Mouse (Mus musculus) large intestine, adult 2 months (tissue): ENCODE data around the gene Gosr2. TPM values are rescaled to one million over a fixed set of nuclear protein-coding genes. Genes with fewer than 3 reads are reported as not detected.

Experiments used
- DNase-seq: peaks from one replicate; pipeline ENCODE4 v3.0.0-alpha.2; 2012; ENCODE audit warnings: low read depth, low spot score
- WGBS: fragments of 180-500 bp; shearing (Covaris S2); methylation state at CpG from one replicate; pipeline ENCODE4 v1.1.7; 2018; 5-methylcytosine and 5-hydroxymethylcytosine counted together
- polyA plus RNA-seq: library from polyadenylated mRNA; depleted of rRNA; stranded (reverse); fragments of >200 nt; gene quantifications from 2 replicates; pipeline ENCODE4 v1.2.3, GENCODE M21; 2012; rRNA removed

Gene Gosr2
- polyA plus RNA-seq, 1 experiment = 65.0 TPM

DNA sequence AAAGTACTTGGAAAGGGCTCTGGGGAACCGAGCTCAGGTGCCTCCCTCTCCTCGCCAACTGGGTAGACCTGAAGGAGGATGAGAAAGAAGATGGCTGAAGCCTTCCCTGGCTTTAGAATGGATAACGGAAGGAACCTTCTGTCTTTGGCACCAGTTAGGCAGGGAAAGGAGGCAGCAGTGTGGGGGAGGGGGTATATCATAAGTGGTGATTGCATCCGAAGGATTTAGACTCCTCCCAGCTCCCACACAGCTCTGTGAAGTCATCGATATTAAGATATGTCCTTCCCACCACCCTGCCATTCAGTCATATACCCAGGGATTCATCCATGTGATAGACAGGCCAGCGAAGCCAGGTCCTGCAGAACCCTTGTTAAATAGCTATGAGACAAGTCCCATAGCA is 46.3 kb downstream of the Gosr2 start:
- 75% methylated on average over 6 of the region's 6 CpGs for WGBS

DNA sequence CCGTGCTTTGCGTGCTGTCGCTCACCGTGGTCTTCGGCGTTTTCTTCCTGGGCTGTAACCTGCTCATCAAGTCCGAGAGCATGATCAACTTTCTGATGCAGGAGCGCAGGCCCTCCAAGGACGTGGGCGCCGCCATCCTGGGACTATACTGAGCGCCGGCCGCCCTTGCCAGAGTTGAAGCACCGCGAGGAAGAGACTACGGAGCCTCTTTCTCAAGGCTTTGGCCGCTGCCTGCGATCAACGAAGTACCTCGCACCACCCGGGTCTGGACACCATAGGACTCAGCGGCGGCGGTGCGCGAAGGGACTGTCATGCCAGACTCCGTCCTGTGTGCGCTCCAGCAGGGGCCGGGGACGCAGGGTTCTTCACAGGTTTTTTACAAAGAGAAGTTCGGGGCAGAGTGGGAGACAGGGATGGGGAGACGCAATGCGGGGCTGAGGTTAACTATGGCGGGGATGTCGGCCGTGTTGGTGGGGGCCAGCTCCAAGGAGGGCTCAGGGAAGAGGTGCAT is 47.7 kb downstream of the Gosr2 start:
- WGBS = 2% methylated on average over 37 of the region's 37 CpGs

More for the DNA sequence above, 46.3 kb downstream of the Gosr2 start:
- no peak for DNase-seq

DNA sequence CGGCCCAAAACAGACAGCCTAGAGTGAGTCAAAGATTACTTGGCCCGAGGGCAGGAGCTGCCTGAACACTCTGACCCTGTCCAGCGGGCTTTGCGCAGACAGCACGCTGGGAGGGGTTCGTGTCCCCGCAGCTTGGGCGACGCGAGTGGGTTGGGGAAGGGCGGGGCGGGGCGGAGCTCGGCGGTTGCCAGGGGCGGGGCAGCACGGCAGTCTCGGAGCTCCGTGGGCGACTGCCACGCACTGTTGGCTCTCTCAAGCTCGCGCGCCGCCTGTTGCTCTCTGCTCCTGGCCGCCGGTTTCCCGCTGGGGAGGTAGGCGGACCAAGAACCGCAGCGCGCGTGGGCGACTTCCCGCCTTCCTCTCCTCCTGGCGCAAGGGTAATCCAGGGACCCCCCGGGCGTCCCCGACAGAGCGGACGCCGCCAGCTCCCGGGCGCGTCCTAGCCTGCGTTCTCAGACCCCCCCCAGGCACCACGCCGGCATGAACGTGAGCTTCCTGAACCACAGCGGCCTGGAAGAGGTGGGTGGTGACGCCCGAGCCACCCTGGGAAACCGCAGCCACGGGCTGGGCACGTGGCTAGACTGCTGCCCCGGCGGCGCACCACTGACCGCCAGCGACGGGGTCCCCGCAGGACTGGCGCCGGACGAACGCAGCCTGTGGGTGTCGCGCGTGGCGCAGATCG is 48.3 kb downstream of the Gosr2 start, which contains the start of gene Rprml:
TSS of gene Rprml (plus strand) at position 270 of the 682 bp plus-strand sequence.
- DNase-seq = no peak
- WGBS = 2% methylated on average over 70 of the region's 71 CpGs

More for the DNA sequence above, 47.7 kb downstream of the Gosr2 start:
- no peak for DNase-seq

DNA sequence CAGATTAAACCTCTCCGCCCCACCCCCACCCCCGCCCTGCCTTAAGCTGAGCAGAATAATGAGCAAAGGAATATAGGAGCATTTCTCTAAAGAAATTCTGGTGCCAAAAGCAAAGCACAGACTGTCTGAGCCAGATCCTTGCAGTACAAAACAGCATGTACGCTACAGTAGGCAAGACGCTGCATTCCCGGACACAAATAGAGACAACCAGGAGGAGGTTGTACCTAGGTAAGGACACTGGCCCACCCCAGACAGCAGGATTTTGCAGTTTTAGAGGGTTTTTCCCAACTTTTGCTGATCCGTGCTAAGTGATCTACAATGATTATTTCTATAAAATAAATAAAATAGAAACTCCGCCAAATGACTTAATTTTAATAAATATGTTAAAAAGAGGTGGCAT is 49.0 kb downstream of the Gosr2 start:
- WGBS = 44% methylated on average over 7 of the region's 7 CpGs
- DNase-seq = no peak

DNA sequence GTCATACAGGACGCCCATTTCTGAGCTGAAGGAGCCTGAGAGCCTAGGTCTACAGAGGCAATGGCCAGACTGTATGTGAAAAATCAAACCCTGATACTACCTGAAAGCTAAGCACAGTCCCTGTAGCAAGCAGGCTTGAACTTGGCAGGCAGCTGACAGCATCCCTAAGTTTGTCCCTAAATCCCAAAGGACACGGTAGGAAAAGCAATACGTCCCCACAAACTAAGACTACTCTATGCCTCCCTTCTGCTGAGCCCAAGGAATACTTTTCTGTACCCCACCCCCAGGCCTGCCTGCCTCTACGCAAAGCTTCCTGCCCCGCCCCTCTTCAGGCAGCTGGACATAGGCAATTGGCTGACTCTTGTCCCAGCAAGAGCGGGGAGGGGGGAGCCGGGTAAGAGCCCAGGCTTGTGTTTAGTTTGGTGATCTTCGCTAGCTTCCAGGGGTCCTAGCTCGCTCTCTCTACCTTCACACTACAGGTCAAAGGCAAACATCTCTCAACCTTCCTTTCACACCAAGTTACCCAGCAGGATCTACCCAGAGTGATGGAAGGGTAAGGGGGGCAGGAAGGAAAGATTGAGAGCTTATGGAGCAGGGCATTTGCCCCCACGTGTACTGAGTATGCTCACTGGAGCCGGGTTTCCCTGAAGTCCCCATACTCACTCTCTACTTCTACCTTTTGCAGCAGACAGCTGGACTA is 49.6 kb downstream of the Gosr2 start:
- DNase-seq = no peak
- 12% methylated on average over 11 of the region's 11 CpGs for WGBS

DNA sequence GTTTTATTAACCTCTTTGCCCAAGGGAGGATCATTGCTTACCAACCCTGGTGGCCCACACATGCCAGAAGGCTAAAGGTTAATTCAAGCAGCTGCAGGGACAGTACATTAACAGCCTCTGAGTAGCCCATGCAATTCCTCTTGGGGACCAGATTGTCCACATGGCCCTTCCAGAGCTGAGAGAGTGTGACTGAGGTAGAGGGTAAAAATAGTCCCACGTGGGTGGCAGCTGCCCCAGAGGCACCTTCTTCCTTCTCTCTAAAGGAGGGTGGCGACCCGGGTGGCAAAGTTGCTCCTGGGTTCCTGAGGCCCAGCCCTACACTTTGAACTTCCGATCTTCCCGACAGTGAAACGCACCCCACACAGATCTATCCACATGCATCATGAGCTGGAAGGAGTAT is 51.4 kb downstream of the Gosr2 start:
- WGBS = 76% methylated on average over 6 of the region's 6 CpGs
- DNase-seq = no peak

DNA sequence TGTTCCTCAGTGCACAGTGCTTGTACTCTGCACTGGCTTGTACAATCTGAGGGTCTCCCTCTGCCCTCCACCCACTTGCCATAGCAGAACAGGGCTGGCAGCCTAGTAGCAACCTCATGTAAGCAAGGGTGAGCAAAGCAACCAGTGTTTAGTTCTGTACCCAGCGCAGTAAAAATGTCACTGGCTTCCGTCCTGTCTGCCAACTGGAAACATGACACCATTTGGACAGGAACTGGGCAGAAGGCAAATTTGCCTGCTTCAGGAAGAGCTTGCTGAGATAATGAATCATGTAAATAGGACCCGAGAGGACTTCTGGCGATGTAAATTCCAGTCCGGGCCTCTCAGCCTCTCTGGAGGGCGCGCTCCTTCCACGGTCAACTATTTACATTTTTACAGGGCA is 52.0 kb downstream of the Gosr2 start:
- no peak for DNase-seq
- 29% methylated on average over 8 of the region's 8 CpGs for WGBS

DNA sequence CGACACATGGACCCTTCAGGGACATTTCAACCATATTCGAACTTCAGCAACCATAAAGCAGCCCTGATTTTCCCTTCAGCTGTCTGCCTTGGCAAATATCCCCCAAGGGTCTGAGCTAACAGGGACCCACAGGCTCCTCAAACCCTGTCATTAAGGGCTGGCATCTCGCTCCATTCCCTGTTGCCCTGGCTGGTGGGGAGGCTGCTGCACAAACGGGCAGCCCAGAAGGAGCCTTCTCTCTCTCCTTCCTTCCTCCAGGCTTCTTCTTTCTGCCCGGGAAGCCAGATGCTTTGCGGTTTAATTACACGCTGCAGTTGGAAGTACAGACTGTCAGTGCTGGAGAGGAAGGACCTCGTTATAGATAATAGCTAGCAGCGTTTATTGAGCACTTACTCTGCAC is 54.5 kb downstream of the Gosr2 start:
- WGBS = 55% methylated on average over 9 of the region's 9 CpGs
- DNase-seq = no peak

DNA sequence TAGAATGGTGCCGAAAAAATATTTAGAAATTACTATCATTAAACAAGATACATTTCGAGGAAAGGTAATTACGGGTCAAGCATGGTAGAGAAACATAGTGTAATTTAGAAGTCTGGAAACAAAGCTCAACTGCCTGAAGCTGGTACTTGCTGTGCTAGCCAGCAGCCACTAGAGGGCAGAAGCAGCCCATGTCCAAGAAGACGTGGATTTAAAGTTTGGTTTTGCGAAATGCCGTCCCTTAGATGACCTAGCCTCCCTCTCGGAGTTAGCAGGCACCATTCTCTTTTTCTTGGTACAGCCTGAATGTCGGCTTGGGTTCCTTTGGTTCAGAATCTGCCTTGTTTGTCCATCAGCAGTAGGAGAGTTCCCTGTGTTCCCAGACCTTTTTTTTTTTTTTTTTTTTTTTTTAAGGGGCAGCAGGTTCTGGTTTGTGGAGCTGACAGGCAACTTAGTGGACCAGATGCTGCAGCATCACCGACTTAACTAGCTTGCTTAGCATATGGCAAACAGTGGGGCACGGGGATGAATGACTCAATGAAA is 58.2 kb downstream of the Gosr2 start:
- WGBS = 2% methylated on average over 10 of the region's 10 CpGs
- DNase-seq = peak; percentile 10

DNA sequence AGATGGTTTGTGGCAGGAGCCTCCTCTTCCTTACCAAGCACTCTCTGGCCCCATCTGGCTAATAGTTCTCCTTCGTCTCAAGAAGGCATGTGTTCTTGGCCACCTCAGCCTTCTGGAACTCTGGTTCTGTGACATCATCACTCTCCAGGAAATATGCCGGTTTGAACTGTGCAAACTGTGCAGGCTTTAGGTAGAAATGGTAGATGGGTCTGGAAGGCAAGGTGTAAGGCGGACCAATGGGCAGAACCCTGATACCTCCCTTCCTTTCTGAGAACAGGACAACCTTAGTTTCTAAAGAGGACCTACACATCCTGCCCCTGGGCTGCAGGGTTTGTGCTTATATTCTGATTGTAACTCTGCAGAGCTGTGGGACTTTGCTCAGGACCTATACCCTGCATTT is 58.9 kb downstream of the Gosr2 start, which contains the start of gene Lyzl6:
TSS of gene Lyzl6 (minus strand) at position 101 of the 400 bp plus-strand sequence.
- 69% methylated on average over 3 of the region's 3 CpGs for whole genome bisulfite sequencing

DNA sequence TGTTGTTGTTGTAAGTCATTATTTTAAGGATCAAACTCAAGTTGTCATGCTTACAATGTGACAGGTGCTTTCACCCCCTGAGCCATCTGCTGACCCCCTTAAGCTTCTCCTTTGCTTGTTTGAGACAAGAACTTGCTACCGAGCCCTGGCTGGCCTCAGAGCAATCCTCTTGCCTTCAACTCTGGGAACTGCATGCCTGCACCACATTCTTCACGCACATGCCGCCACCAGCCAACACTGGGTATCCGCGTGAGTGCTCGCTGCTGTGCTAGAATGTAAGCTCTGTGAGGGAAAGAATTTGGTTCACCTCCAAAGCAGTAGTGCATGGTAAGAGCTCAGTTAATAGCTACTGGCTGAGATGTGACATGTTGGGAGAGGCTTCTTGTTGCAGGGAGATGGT is 61.4 kb downstream of the Gosr2 start:
- no peak for DNase-seq
- 76% methylated on average over 6 of the region's 6 CpGs for WGBS

More for the DNA sequence above, 58.9 kb downstream of the Gosr2 start, which contains the start of gene Lyzl6:
- no peak for DNase-seq

DNA sequence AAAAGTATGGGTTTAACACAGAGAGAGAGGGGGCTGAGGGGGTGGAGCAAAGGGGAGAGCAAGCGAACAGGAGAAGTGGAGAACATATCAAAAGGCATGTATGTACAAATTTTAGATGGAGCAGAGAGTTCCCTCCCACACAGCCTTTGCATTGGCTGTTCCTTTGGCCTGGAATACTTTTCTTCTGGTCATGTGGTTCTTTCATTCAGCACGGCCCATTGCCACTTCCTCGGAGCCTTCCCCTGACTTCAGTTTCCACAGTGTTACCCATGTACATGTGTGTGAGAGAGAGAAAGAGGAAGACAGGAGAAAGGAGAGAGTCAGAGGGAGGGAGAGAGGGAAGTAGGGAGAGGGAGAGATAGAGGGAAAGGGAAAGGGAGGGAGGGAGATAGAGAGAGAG is 62.2 kb downstream of the Gosr2 start:
- WGBS = 63% methylated on average over 3 of the region's 3 CpGs
- no peak for DNase-seq

DNA sequence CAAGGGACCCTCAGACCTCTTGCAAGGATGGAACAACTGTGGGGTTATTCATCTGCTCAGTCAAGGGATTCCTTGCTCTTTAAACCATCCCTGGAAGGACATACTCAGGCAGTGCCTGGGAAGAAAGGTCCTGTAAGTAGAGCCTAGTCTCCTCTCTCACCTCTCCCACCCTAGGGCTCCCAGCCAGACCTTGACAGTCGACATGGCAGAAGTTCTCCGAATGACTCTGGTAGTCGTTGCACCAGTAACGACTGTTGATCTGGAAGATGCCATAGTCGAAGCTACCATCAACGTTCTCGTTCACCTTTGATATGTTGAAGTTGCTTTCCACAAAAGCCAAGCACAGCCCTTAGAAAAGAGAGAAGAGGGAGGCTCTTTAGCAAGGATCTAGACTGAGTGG is 62.9 kb downstream of the Gosr2 start:
- no peak for DNase-seq
- 82% methylated on average over 7 of the region's 7 CpGs for WGBS

DNA sequence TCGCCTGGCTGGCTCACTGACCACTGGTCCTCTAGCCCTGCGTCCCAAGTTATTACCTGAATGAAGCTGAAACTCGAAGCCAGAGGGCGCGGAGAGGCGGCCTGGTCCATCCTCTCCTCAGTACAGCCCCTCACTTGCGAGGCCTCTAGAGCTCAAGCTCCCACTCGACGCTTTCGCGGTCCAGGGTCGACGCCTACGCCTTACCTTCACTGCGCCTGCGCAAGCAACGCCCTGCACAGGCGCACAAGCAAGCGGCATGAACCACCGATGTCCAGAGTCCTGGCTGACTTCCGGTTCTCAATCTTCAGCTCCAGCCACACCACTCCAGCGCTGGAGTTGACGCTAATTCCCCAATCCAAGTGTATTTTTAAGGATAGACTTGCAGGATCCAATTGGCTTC is 70.2 kb downstream of the Gosr2 start:
- DNase-seq = no peak
- 81% methylated on average over 23 of the region's 23 CpGs for WGBS

Other genes starting within 250 kb of the Gosr2 start
- not detected in 2 replicates for gene Lrrc37a, start 193.3 kb downstream of the Gosr2 start, polyA plus RNA-seq
- gene Gm884, start 76.8 kb downstream of the Gosr2 start, polyA plus RNA-seq = not detected in 2 replicates
- gene Lyzl6, start 59.0 kb downstream of the Gosr2 start, polyA plus RNA-seq = not detected in 2 replicates
- gene Rprml, start 48.3 kb downstream of the Gosr2 start, polyA plus RNA-seq = 1.2 and 1.5 TPM in 2 replicates
- gene Wnt9b, start 51.9 kb upstream of the Gosr2 start, polyA plus RNA-seq = 0.11 and 0.21 TPM in 2 replicates
- 5.6 and 7.0 TPM in 2 replicates for gene Wnt3, start 76.3 kb upstream of the Gosr2 start, polyA plus RNA-seq